Mouse (Mus musculus) stomach, embryonic 14.5 days (tissue): ENCODE results near the gene Ell. TPM values are rescaled to one million over a fixed set of nuclear protein-coding genes. Genes with fewer than 3 reads are reported as not detected.

Experiments used
- ATAC-seq: fragments of 200-750 bp; cut with Nextera tagmentation; 2 replicates; pipeline ENCODE4 v1.8.0; 2017; ENCODE audit warnings: low read depth, moderate TSS enrichment; ENCODE audit not compliant: insufficient number of reproducible peaks, insufficient read depth, low FRiP score
- H3K27ac ChIP-seq: fragments of 300-500 bp; sonication (generic); 2 replicates; pipeline ENCODE4 v1.5.1; 2014; ENCODE audit warnings: mild to moderate bottlenecking, low read length, moderate library complexity, mixed read lengths
- H3K27me3 ChIP-seq: fragments of 300-500 bp; sonication (generic); 2 replicates; pipeline ENCODE4 v1.6.1; 2014; ENCODE audit warnings: low read length, control low read depth, mixed read lengths; ENCODE audit not compliant: control insufficient read depth, insufficient read depth
- H3K36me3 ChIP-seq: fragments of 300-500 bp; sonication (generic); 2 replicates; pipeline ENCODE4 v1.6.1; 2014; ENCODE audit warnings: mild to moderate bottlenecking, control low read depth, low read length, moderate library complexity, mixed read lengths; ENCODE audit not compliant: control insufficient read depth, insufficient read depth
- H3K4me1 ChIP-seq: fragments of 300-500 bp; sonication (generic); 2 replicates; pipeline ENCODE4 v1.6.1; 2014; ENCODE audit warnings: low read length, control low read depth, mixed read lengths; ENCODE audit not compliant: control insufficient read depth, insufficient read depth
- H3K4me2 ChIP-seq: fragments of 300-500 bp; sonication (generic); replicated peaks from 2 replicates; pipeline ENCODE4 v1.6.1; 2014; ENCODE audit warnings: low read depth, low read length, control low read depth
- H3K4me3 ChIP-seq: fragments of 300-500 bp; sonication (generic); 2 replicates; pipeline ENCODE4 v1.5.1; 2014; ENCODE audit warnings: low read depth, low read length, control low read depth
- H3K9ac ChIP-seq: fragments of 300-500 bp; sonication (generic); replicated peaks from 2 replicates; pipeline ENCODE4 v1.6.1; 2014; ENCODE audit warnings: low read depth, mild to moderate bottlenecking, control low read depth, low read length, moderate library complexity, mixed read lengths
- H3K9me3 ChIP-seq: fragments of 300-500 bp; sonication (generic); 2 replicates; pipeline ENCODE4 v1.6.1; 2016; ENCODE audit warnings: low read depth, low read length, control low read depth; ENCODE audit not compliant: control insufficient read depth
- WGBS: fragments of 180-500 bp; shearing (Covaris S2); extraction: QIAGEN DNeasy Blood & Tissue Kit; methylation state at CpG from one replicate; pipeline ENCODE4 v1.1.7; 2014; 5-methylcytosine and 5-hydroxymethylcytosine counted together
- polyA plus RNA-seq: library from polyadenylated mRNA; unstranded; fragments of >200 nt; fragmentation: Nextera tagmentation; extraction: Ambion mirVana; gene quantifications from 2 replicates; pipeline ENCODE4 v1.2.1, GENCODE M21; 2014

The Ell gene
- polyA plus RNA-seq, 1 experiment from 2014 or later = 17.9 TPM

- Histone ChIP-seq H3K27ac (no peak overlapping the region), H3K4me2 (peak overlapping the region; percentile 98; the same call in 1 of the 2 replicates), H3K36me3 (peaks cover 12% of the 10 kb centered on the region; the same call in 1 of the 2 replicates), H3K27me3 (no peaks in the 10 kb centered on the region), H3K4me3 (no peak overlapping the region), H3K4me1 (peaks cover 16% of the 10 kb centered on the region; the same call in 1 of the 2 replicates), H3K9me3 (peaks cover 4% of the 10 kb centered on the region; the same call in 1 of the 2 replicates), H3K9ac (no peak overlapping the region)
- ATAC-seq = no peak
- 88% methylated on average over 9 of the region's 9 CpGs for WGBS
These were observed 66.9 kb downstream of the Ell start for GRCm38 (mm10) chr8:70605871-70606779.

GRCm38 (mm10) chr8:70606780-70607602, 67.7 kb downstream of the Ell start:
- no peak overlapping the region for H3K27ac ChIP-seq
- peak overlapping the region; percentile 84 for H3K4me3 ChIP-seq
- peaks cover 11% of the 10 kb centered on the region; the same call in 1 of the 2 replicates for H3K36me3 ChIP-seq
- H3K4me2 ChIP-seq = peak overlapping the region; percentile 98
- WGBS = 56% methylated on average over 18 of the region's 18 CpGs
- no peaks in the 10 kb centered on the region for H3K27me3 ChIP-seq
- peaks cover 13% of the 10 kb centered on the region; the same call in 1 of the 2 replicates for H3K4me1 ChIP-seq
- no peak for ATAC-seq
- 0 out of 2 replicates have a peak overlapping the region, but pooled peaks have one; percentile 66 for H3K9ac ChIP-seq
- H3K9me3 ChIP-seq = 0 out of 2 replicates have a peak, but pooled peaks cover 1% of the 10 kb centered on the region

GRCm38 (mm10) chr8:70607603-70607897, 68.3 kb downstream of the Ell start:
- Histone ChIP-seq H3K27me3 (no peaks in the 10 kb centered on the region), H3K4me2 (peak overlapping the region; percentile 98), H3K27ac (peak overlapping the region; percentile 99; the same call in 1 of the 2 replicates), H3K9ac (peak overlapping the region; percentile 66), H3K4me1 (peaks cover 13% of the 10 kb centered on the region; the same call in 1 of the 2 replicates), H3K4me3 (peak overlapping the region; percentile 84), H3K36me3 (peaks cover 5% of the 10 kb centered on the region; the same call in 1 of the 2 replicates), H3K9me3 (no peaks in the 10 kb centered on the region)
- WGBS = 27% methylated on average over 6 of the region's 6 CpGs
- ATAC-seq = no peak

- Histone ChIP-seq H3K4me2 (peak overlapping the region; percentile 98), H3K4me3 (peak overlapping the region; percentile 84), H3K4me1 (peaks cover 13% of the 10 kb centered on the region; the same call in 1 of the 2 replicates), H3K27me3 (no peaks in the 10 kb centered on the region), H3K9ac (peak overlapping the region; percentile 66), H3K9me3 (no peaks in the 10 kb centered on the region), H3K27ac (peak overlapping the region; percentile 99), H3K36me3 (no peaks in the 10 kb centered on the region)
- WGBS = under 1% methylated on average over 84 of the region's 84 CpGs
- ATAC-seq = no peak
These were observed 68.9 kb downstream of the Ell start for GRCm38 (mm10) chr8:70607898-70608748.

- Histone ChIP-seq H3K4me2 (peak within 1 kb of the TSS; percentile 98), H3K4me1 (peaks cover 16% of the 10 kb centered on the region; the same call in 1 of the 2 replicates), H3K27me3 (no peaks in the 10 kb centered on the region), H3K9ac (peak within 1 kb of the TSS; percentile 77), H3K9me3 (no peaks in the 10 kb centered on the region), H3K27ac (peak within 1 kb of the TSS; percentile 99), H3K36me3 (no peaks in the 10 kb centered on the region), H3K4me3 (peak within 1 kb of the TSS; percentile 84)
- no peak for ATAC-seq
- whole genome bisulfite sequencing = 4% methylated on average over 26 of the region's 26 CpGs
These were observed 69.6 kb downstream of the Ell start, which contains the start of gene Ssbp4 for GRCm38 (mm10) chr8:70608749-70609367. Gene Ssbp4 (minus strand): TSS chr8:70608872.

GRCm38 (mm10) chr8:70609368-70609848, 70.2 kb downstream of the Ell start:
- WGBS = under 1% methylated on average over 39 of the region's 39 CpGs
- no peaks in the 10 kb centered on the region for H3K9me3 ChIP-seq
- no peaks in the 10 kb centered on the region for H3K36me3 ChIP-seq
- no peaks in the 10 kb centered on the region for H3K27me3 ChIP-seq
- peak; percentile 71 for ATAC-seq
- H3K4me2 ChIP-seq = peak overlapping the region; percentile 98
- peak overlapping the region; percentile 46 for H3K4me3 ChIP-seq
- H3K9ac ChIP-seq = peak overlapping the region; percentile 77
- peaks cover 16% of the 10 kb centered on the region; the same call in 1 of the 2 replicates for H3K4me1 ChIP-seq
- H3K27ac ChIP-seq = peak overlapping the region; percentile 99
